Mouse (Mus musculus) liver, embryonic 15.5 days (tissue): ENCODE measurements around the gene Hdac11. TPM values are rescaled to one million over a fixed set of nuclear protein-coding genes. Genes with fewer than 3 reads are reported as not detected.

ENCODE experiments used
- ATAC-seq: fragments of 200-750 bp; cut with Nextera tagmentation; 2 replicates; pipeline ENCODE4 v1.8.0; 2017; ENCODE audit warnings: moderate number of reproducible peaks, mild to moderate bottlenecking, moderate library complexity; ENCODE audit not compliant: insufficient read depth
- H3K27ac ChIP-seq: fragments of 300-500 bp; sonication (generic); replicated peaks from 2 replicates; pipeline ENCODE4 v1.5.1; 2015; ENCODE audit warnings: mild to moderate bottlenecking, inconsistent platforms
- H3K27me3 ChIP-seq: fragments of 300-500 bp; sonication (generic); 2 replicates; pipeline ENCODE4 v1.6.1; 2015; ENCODE audit warnings: mild to moderate bottlenecking, inconsistent platforms
- H3K36me3 ChIP-seq: fragments of 300-500 bp; sonication (generic); replicated peaks from 2 replicates; pipeline ENCODE4 v1.6.1; 2015; ENCODE audit warnings: moderate library complexity, mild to moderate bottlenecking, inconsistent platforms
- H3K4me1 ChIP-seq: fragments of 300-500 bp; sonication (generic); replicated peaks from 2 replicates; pipeline ENCODE4 v1.6.1; 2015; ENCODE audit warnings: inconsistent platforms
- H3K4me2 ChIP-seq: fragments of 300-500 bp; sonication (generic); 2 replicates; pipeline ENCODE4 v1.6.1; 2015; ENCODE audit warnings: moderate library complexity, mild to moderate bottlenecking, inconsistent platforms
- H3K4me3 ChIP-seq: fragments of 300-500 bp; sonication (generic); replicated peaks from 2 replicates; pipeline ENCODE4 v1.5.1; 2015; ENCODE audit warnings: mild to moderate bottlenecking, inconsistent platforms
- H3K9ac ChIP-seq: fragments of 300-500 bp; sonication (generic); 2 replicates; pipeline ENCODE4 v1.6.1; 2015; ENCODE audit warnings: moderate library complexity, mild to moderate bottlenecking, inconsistent platforms
- H3K9me3 ChIP-seq: fragments of 300-500 bp; sonication (generic); replicated peaks from 2 replicates; pipeline ENCODE4 v1.6.1; 2016; ENCODE audit warnings: inconsistent platforms
- WGBS: fragments of 180-500 bp; shearing (Covaris S2); methylation state at CpG from one replicate; pipeline ENCODE4 v1.1.7; 2015; ENCODE audit warnings: mixed read lengths; ENCODE audit not compliant: insufficient replicate concordance; 5-methylcytosine and 5-hydroxymethylcytosine counted together
- polyA plus RNA-seq: library from polyadenylated mRNA; unstranded; fragments of >200 nt; fragmentation: Nextera tagmentation; extraction: Ambion mirVana; gene quantifications from 2 replicates; pipeline ENCODE4 v1.2.1, GENCODE M21; 2015

The Hdac11 gene
- polyA plus RNA-seq, 1 experiment from 2014 or later, result 5.9 TPM

DNA sequence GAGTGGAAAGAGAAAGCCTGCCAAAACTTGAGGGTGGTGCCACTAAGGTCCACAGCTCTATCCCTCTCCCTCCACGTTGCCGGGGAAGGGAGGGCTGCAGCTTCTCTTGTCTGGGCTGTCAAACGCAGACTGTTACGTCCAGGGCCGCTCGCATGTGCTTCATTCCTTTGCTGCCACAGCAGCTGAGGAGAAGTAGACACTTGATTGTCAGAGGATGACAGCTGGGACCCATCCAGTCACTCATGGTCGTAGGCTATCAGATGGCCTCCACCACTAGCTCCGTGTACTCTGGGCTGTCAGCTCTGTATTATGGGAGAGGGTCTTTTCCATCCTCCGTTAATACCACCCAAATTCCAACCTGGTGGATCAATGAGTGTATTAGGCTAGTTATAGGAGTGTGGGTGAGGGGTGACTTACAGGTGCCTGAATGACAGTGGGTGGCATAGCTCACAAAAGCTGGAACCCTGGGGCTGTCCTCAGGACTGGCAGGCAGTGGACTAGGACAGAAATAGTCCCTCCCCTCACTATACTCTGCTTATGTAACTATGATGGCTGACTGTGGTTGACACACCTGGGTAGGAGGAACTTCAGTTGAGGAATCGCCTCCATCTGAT is 19.0 kb upstream of the Hdac11 start:
- H3K4me1 ChIP-seq, result peaks cover 50% of the 10 kb centered on the region
- no peak for ATAC-seq

GRCm38 (mm10) chr6:91139846-91140245 is 16.6 kb upstream of the Hdac11 start:
- Histone ChIP-seq H3K4me2 (no peak overlapping the region), H3K27me3 (peaks cover 22% of the 10 kb centered on the region; the same call in 1 of the 2 replicates), H3K4me1 (peaks cover 64% of the 10 kb centered on the region), H3K9me3 (no peaks in the 10 kb centered on the region), H3K27ac (no peak overlapping the region), H3K4me3 (no peak overlapping the region), H3K36me3 (no peaks in the 10 kb centered on the region), H3K9ac (no peak overlapping the region)
- 24% methylated on average over 4 of the region's 4 CpGs for WGBS
- ATAC-seq, result peak; percentile 71

More for the DNA sequence above, 19.0 kb upstream of the Hdac11 start:
- H3K27me3 ChIP-seq, result peaks cover 11% of the 10 kb centered on the region; the same call in 1 of the 2 replicates
- H3K36me3 ChIP-seq, result no peaks in the 10 kb centered on the region
- 60% methylated on average over 10 of the region's 10 CpGs for WGBS
- H3K9me3 ChIP-seq, result no peaks in the 10 kb centered on the region
- H3K27ac ChIP-seq, result no peak overlapping the region
- H3K9ac ChIP-seq, result no peak overlapping the region
- H3K4me3 ChIP-seq, result no peak overlapping the region
- H3K4me2 ChIP-seq, result no peak overlapping the region

GRCm38 (mm10) chr6:91145056-91145455 is 11.4 kb upstream of the Hdac11 start:
- Histone ChIP-seq H3K27ac (0 out of 2 replicates have a peak overlapping the region, but pooled peaks have one; percentile 9), H3K36me3 (no peaks in the 10 kb centered on the region), H3K27me3 (peaks cover 49% of the 10 kb centered on the region), H3K4me2 (no peak overlapping the region), H3K9ac (no peak overlapping the region), H3K4me1 (peaks cover 49% of the 10 kb centered on the region), H3K9me3 (no peaks in the 10 kb centered on the region), H3K4me3 (no peak overlapping the region)
- peak; percentile 40; the same call in 1 of the 2 replicates for ATAC-seq
- WGBS, result 48% methylated on average over 3 of the region's 3 CpGs

DNA sequence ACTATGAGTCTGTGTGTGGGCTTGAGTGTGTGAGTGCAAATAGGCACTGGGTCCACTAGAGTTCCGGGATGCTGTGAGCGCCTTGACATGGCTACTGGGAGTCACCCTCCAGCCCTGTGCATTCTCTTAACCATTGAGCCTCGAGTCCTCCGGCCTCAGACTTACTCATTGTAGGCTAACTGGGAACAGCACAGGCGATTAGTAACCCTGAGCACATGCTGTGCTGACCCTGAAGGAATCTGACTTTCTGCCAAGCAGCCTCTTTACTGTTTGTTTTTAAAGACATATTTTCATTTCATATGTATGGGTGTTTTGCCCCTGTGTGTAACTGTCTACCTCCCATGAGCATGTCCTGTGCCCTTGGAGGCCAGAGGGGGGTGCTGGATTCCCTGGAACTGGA is 10.9 kb upstream of the Hdac11 start:
- Histone ChIP-seq H3K4me2 (no peak overlapping the region), H3K27me3 (peaks cover 49% of the 10 kb centered on the region), H3K4me1 (peaks cover 44% of the 10 kb centered on the region), H3K9me3 (no peaks in the 10 kb centered on the region), H3K4me3 (no peak overlapping the region), H3K27ac (0 out of 2 replicates have a peak overlapping the region, but pooled peaks have one; percentile 9), H3K9ac (no peak overlapping the region), H3K36me3 (no peaks in the 10 kb centered on the region)
- 63% methylated on average over 5 of the region's 5 CpGs for WGBS
- ATAC-seq, result no peak

GRCm38 (mm10) chr6:91146443-91147151 is 9.9 kb upstream of the Hdac11 start:
- no peaks in the 10 kb centered on the region for H3K36me3 ChIP-seq
- peaks cover 45% of the 10 kb centered on the region for H3K4me1 ChIP-seq
- H3K9ac ChIP-seq, result no peak overlapping the region
- no peak overlapping the region for H3K27ac ChIP-seq
- no peak for ATAC-seq
- H3K9me3 ChIP-seq, result no peaks in the 10 kb centered on the region
- H3K4me3 ChIP-seq, result no peak overlapping the region
- WGBS, result 31% methylated on average over 5 of the region's 5 CpGs
- no peak overlapping the region for H3K4me2 ChIP-seq
- H3K27me3 ChIP-seq, result peaks cover 49% of the 10 kb centered on the region

DNA sequence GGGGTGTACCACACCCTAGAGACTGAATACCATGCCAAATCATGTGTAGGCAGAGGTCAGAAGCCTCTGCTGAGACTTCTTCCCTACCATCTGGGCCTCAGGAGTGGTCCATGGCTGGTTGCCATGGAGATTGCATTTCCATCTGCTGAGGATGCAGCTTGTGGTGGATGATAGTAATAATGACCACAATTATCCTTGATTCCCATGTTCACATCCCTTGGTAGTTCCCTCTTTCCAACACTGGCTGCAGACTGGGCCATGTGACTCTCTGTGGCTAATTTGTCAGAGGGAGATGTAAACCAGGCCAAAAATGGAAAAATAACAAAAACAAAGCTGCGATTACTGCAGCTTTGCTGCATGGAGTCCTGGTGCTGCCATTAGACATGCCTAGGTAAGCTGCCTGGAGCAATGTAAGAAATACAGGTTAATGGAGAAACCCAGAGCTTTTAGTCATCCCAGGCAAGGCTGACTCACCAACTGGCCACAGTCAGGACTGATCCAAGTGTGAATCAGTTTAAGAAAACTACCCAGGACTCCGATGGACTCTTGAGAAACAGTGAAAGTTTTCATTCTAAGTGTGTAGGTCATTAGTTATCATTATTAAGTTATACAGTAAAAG is 9.2 kb upstream of the Hdac11 start:
- Histone ChIP-seq H3K4me2 (no peak overlapping the region), H3K27ac (no peak overlapping the region), H3K9ac (no peak overlapping the region), H3K36me3 (no peaks in the 10 kb centered on the region), H3K9me3 (no peaks in the 10 kb centered on the region), H3K4me3 (no peak overlapping the region), H3K4me1 (peaks cover 45% of the 10 kb centered on the region), H3K27me3 (peaks cover 55% of the 10 kb centered on the region)
- WGBS, result 75% methylated on average over 2 of the region's 2 CpGs
- no peak for ATAC-seq

DNA sequence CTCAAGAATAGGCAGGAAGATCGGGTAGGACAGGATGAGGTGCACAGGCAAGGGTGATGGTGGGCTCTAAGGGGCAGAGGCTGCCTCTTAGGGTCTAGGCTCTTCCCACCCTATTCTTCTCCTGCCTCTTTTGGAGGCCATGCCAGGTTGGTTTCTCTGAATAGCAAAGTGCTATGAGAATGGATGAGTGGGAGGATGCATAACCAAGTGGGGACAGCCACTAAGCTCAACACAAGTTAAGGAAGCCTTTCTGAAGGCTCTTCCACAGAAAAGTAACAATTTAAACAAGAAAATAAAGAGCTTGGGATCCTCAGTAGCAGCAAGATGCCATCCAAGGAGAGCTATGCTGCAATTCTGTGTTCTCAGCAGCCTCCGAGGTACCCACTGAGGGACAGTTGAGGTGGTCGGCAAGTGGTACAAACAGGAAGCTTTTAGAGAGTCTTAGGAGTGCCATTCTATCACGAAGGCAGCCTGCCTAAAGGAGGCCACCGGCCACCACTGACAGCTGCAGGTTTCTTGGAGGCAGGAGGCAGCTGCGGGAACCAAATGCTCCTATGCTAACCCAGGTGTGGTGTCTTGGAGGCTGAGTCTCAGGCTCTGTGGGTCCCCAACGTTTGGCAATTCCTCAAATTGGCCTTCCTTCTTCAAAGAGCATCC is 3.4 kb upstream of the Hdac11 start:
- no peak for ATAC-seq
- no peak overlapping the region; the same call in 1 of the 2 replicates for H3K9ac ChIP-seq
- H3K27me3 ChIP-seq, result peaks cover 28% of the 10 kb centered on the region

GRCm38 (mm10) chr6:91153549-91154064 is 2.9 kb upstream of the Hdac11 start:
- H3K9me3 ChIP-seq, result no peaks in the 10 kb centered on the region
- H3K4me3 ChIP-seq, result peak overlapping the region; percentile 39
- no peak overlapping the region; the same call in 1 of the 2 replicates for H3K9ac ChIP-seq
- ATAC-seq, result no peak
- peaks cover 24% of the 10 kb centered on the region for H3K27me3 ChIP-seq
- H3K4me2 ChIP-seq, result peak overlapping the region; percentile 55
- H3K36me3 ChIP-seq, result 0 out of 2 replicates have a peak, but pooled peaks cover 5% of the 10 kb centered on the region
- 8% methylated on average over 10 of the region's 10 CpGs for WGBS
- H3K4me1 ChIP-seq, result peaks cover 74% of the 10 kb centered on the region
- H3K27ac ChIP-seq, result peak overlapping the region; percentile 22

More for the DNA sequence above, 3.4 kb upstream of the Hdac11 start:
- Histone ChIP-seq H3K27ac (peak overlapping the region; percentile 22), H3K4me2 (peak overlapping the region; percentile 55), H3K36me3 (0 out of 2 replicates have a peak, but pooled peaks cover 3% of the 10 kb centered on the region), H3K4me3 (0 out of 2 replicates have a peak overlapping the region, but pooled peaks have one; percentile 39), H3K9me3 (no peaks in the 10 kb centered on the region), H3K4me1 (peaks cover 68% of the 10 kb centered on the region)
- WGBS, result 34% methylated on average over 7 of the region's 7 CpGs

- Histone ChIP-seq H3K36me3 (0 out of 2 replicates have a peak, but pooled peaks cover 5% of the 10 kb centered on the region), H3K27ac (peak overlapping the region; percentile 77), H3K4me1 (peaks cover 85% of the 10 kb centered on the region), H3K9ac (no peak overlapping the region), H3K4me2 (no peak overlapping the region), H3K4me3 (no peak overlapping the region), H3K9me3 (no peaks in the 10 kb centered on the region), H3K27me3 (peaks cover 22% of the 10 kb centered on the region)
- no peak for ATAC-seq
- WGBS, result 48% methylated on average over 4 of the region's 4 CpGs
Observed at GRCm38 (mm10) chr6:91154685-91155084, 1.8 kb upstream of the Hdac11 start.

GRCm38 (mm10) chr6:91155286-91155685 is 1.2 kb upstream of the Hdac11 start:
- H3K4me1 ChIP-seq, result peaks cover 91% of the 10 kb centered on the region
- 0 out of 2 replicates have a peak, but pooled peaks cover 5% of the 10 kb centered on the region for H3K36me3 ChIP-seq
- peaks cover 22% of the 10 kb centered on the region for H3K27me3 ChIP-seq
- peak overlapping the region; percentile 77 for H3K27ac ChIP-seq
- no peak overlapping the region for H3K4me2 ChIP-seq
- no peak overlapping the region for H3K9ac ChIP-seq
- no peak for ATAC-seq
- H3K4me3 ChIP-seq, result no peak overlapping the region
- no peaks in the 10 kb centered on the region for H3K9me3 ChIP-seq
- 45% methylated on average over 3 of the region's 3 CpGs for WGBS
